Mouse (Mus musculus): Measurements from ENCODE around the gene Nipal3. TPM values are rescaled to one million over a fixed set of nuclear protein-coding genes. Genes with fewer than 3 reads are reported as not detected.

Gene Nipal3
- total RNA-seq, 4 experiments from 2014 or later: 15.2 to 22.0 (median 17.5) TPM

DNA sequence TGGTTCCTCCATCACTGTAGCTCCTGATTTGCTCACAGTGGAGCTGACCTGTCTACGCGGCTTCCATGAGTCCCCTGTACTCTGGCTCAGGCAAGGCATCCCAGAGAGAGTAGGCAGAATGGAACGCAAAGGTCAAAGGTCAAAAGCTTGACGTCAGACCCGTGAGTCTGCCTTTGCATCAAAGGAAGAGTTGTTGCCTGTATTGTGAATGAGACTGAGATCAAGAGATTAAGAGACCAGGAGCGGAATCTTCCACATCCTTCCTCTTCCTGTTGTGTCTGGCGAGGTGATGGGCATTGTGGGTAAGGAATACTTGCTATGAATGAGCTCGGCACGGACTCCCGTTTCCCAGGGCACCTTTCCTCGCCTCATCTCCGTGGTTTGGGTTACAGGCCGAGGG is 58.5 kb downstream of the Nipal3 start:
- no peak for DNase-seq (ENCODE audit: low spot score in 2 of 2)

GRCm38 (mm10) chr4:135434395-135434789 is 60.4 kb downstream of the Nipal3 start:
- no peak for DNase-seq (ENCODE audit: low spot score in 2 of 2)

DNA sequence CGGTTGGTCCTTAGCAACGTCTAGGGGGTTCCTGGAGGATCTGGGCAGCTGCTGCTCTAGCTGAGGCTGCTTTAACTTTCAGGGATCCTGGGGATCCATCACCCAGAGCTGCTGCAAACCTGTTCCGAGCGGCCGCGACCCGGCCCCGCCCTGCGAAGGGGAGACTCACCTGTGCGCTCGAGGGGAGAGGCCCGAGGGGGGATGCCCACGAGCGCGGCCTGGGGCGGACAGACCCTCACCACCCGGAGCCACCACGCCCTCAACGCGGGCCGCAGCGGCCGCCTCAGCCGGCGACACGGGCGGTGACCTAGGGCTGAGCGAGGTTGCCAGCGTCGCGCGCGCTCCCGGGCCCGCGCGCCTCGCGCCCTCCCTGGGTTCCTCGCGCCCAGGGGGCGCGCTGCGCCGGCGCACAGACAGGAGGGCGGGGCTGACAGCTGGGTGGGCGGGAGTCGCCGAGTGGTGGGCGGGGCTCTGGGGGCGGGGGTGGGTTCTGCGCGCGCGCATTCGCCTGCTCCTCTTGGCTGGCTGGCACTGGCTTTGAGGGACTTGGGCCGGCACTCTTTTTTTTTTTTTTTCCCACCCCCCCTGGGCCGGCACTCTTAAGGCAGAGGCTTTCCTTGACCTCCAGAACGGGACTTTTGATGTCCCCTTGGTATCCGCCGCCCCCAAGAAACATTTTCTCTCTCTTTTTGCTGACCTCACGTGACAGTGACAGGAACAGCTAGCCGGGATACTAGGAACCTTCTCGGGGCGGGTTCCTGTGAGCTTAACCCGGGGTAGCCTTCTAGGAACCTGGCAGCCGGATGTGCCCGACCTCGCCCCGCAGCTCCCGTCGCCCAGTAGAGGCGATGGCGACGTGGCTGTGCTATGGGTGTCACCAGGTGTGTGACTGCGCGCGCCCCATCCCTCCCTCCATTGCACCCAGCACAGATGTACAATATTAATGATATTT is 61.1 kb downstream of the Nipal3 start, which contains the start of gene Rcan3:
Gene Rcan3, minus strand, starts transcription at position 411 of the 952 bp plus-strand sequence.
- DNase-seq (ENCODE audit: low spot score in 2 of 2): peak; percentile 32 to 57

- DNase-seq (ENCODE audit: low spot score in 2 of 2): no peak
These were observed 61.8 kb downstream of the Nipal3 start for GRCm38 (mm10) chr4:135433086-135433442.

GRCm38 (mm10) chr4:135429990-135430760 is 64.7 kb downstream of the Nipal3 start:
- DNase-seq (ENCODE audit: low spot score in 2 of 2): no peak

- no peak for DNase-seq (ENCODE audit: low spot score in 2 of 2)
These were observed 65.5 kb downstream of the Nipal3 start for GRCm38 (mm10) chr4:135429383-135429782.

DNA sequence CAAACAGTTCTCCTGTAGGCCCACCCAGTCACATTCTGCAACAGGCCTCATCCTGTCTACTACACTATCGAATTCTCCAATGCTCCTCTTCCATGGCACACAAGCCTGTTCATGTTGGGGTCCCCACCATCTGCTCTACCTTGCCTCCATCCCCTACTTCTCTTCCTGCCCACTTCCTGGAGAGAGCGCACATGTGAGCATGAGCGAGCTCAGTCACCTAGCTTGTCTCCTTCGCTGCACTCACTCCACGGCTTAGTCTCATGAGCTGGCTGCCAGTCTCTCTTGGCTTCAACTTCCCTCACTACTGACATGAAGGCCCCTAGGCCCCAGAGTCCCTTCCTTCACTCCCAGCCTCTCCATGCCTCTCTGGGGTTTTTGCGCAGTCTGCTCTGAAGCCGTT is 68.3 kb downstream of the Nipal3 start:
- no peak for DNase-seq (ENCODE audit: low spot score in 2 of 2)

DNA sequence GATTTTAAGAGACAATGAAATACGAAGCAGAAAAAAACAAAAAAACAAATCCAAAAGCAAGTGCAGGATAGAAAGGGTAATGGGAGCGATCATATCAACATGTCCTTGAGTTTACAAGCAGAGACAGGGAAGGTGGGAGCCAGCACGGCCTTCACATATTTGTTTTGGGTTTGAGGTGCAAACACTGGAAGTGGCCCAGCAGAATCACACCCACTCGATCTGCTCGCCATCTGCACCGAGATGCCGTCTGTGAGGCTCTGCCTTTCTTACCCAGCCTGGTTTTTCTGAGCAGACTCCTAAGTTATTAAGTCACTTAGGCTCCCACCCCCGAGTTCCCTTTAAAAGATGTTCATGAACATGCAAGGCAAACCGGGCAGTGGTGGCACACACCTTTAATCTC is 69.2 kb downstream of the Nipal3 start:
- DNase-seq (ENCODE audit: low spot score in 2 of 2): no peak

DNA sequence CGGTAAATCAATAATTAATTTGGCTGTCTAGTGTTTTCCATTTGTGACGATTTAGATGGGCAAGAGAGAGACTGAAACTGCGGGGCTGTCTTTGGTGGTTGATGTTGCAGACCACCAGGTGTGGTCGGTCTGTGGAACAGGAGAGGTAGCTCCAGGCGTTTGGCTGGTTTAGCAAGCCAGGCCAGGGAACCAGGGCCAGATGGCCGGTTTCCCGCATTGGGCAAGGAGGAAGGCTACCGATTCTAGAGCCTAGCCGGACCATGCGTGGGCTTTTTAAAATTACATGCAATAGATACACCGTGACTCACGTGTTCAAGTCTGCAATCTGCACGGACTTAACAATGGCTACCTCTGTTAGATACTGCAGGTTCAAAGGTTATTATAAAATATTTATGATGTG is 73.9 kb downstream of the Nipal3 start:
- DNase-seq (ENCODE audit: low spot score in 2 of 2): no peak

GRCm38 (mm10) chr4:135420416-135420815 is 74.4 kb downstream of the Nipal3 start:
- DNase-seq (ENCODE audit: low spot score in 2 of 2): no peak

- DNase-seq (ENCODE audit: low spot score in 2 of 2): no peak
These were observed 74.8 kb downstream of the Nipal3 start for GRCm38 (mm10) chr4:135419996-135420395.

GRCm38 (mm10) chr4:135416367-135416766 is 78.5 kb downstream of the Nipal3 start:
- no peak for DNase-seq (ENCODE audit: low spot score in 2 of 2)

DNA sequence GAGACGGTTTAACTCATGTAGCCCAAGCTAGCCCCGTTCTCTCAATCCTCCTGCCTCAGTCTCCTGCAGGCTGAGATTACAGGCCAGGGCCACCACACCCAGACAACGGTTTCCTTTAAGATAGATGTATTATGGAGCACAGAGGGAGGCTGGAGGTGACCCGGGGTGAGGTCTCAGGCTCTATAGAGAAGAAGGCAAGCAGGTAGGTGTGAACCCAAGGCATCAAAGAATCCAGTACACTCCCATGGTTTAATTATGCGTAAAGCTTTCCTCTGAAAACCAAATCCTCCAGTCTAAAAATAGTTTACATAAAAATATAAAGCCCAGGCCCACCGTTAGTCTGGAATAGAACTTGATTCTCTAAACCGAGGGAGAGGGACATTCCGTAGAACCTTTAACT is 81.3 kb downstream of the Nipal3 start:
- DNase-seq (ENCODE audit: low spot score in 2 of 2): no peak

- peak in 1 of 2 experiments; percentile 20 for DNase-seq (ENCODE audit: low spot score in 2 of 2)
These were observed 83.2 kb downstream of the Nipal3 start for GRCm38 (mm10) chr4:135411633-135412032.

GRCm38 (mm10) chr4:135406180-135406579 is 88.7 kb downstream of the Nipal3 start:
- DNase-seq (ENCODE audit: low spot score in 2 of 2): no peak

DNA sequence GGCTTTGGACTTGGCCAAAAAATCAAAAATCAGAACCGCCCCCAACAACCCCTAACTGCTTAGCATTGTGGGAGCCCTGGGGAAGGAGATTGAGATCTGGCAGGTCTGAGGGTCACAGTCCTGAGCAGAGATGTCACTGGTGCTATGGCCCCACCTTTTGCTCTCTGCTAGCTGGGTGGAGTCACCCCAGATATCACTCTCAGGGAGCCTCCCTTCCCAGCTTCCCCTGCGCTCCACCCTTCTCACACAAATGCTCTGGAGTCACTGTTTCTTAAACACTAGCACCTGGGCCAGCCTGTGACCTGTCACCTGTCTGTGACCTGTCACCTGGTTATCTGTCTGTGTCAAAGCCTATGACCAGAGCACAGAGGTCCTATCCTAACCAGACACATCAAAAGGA is 89.9 kb downstream of the Nipal3 start:
- DNase-seq (ENCODE audit: low spot score in 2 of 2): no peak

GRCm38 (mm10) chr4:135404048-135404447 is 90.8 kb downstream of the Nipal3 start:
- DNase-seq (ENCODE audit: low spot score in 2 of 2): no peak

- no peak for DNase-seq (ENCODE audit: low spot score in 2 of 2)
These were observed 93.0 kb downstream of the Nipal3 start for GRCm38 (mm10) chr4:135401881-135402280.

GRCm38 (mm10) chr4:135397991-135398390 is 96.8 kb downstream of the Nipal3 start, which contains the start of gene Ncmap:
TSS of gene Ncmap (minus strand) at chr4:135398227.
- DNase-seq (ENCODE audit: low spot score in 2 of 2): no peak

GRCm38 (mm10) chr4:135397551-135397950 is 97.3 kb downstream of the Nipal3 start:
- DNase-seq (ENCODE audit: low spot score in 2 of 2): no peak

DNA sequence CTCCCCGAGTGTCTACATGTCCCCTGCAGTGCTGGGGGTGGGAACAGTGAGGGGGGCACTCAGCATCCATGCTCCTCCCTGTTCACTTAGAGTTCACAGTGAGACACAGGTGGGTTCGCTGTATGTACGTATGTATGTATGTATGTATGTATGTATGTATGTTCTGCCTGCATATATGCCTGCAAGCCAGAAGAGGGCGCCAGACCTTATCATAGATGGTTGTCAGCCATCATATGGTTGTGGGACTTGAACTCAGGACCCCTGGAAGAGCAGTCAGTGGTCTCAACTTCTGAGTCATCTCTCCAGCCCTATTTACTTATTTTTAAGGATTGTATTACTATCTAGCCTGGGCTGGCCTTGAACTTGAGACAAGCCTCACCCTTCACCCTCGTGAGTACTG is 98.5 kb downstream of the Nipal3 start:
- DNase-seq (ENCODE audit: low spot score in 2 of 2): no peak
